Mouse (Mus musculus): ENCODE measurements around the gene Zfp980. TPM values are rescaled to one million over a fixed set of nuclear protein-coding genes. Genes with fewer than 3 reads are reported as not detected.
"Not testable (repeated sequence)": the region's sequence is repeated elsewhere in the genome, so short reads cannot be mapped to it uniquely, and the experiment has no call there.

Gene Zfp980
- polyA plus RNA-seq, 1 experiment from 2014 or later, result not detected

- not testable (repeated sequence) for H3K9ac ChIP-seq (ENCODE audit: low read depth, low read length)
- 3% methylated on average over 44 of the region's 83 CpGs for WGBS
Observed at GRCm38 (mm10) chr4:145744935-145745644, 74.6 kb downstream of the Zfp980 start.

DNA sequence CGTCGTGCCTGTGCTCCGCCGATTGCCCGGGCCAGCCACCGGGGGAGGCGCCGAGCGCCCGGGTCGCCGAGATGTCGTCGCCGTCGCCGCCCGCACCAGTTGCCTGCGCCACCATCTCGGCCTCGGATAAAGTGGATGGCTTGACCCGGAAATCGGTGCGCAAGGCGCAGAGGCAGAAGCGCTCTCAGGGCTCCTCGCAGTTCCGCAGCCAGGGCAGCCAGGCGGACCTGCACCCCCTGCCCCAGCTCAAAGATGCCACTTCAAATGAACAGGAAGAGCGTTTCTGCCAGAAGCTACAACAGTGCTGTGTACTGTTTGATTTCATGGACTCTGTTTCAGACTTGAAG is 75.1 kb downstream of the Zfp980 start:
- not testable (repeated sequence) for H3K27ac ChIP-seq (ENCODE audit: low read depth, low read length); H3K4me1 ChIP-seq (ENCODE audit: control insufficient read depth, insufficient read depth, low read length); H3K4me3 ChIP-seq (ENCODE audit: low read length); ATAC-seq (ENCODE audit: low FRiP score, low TSS enrichment); H3K9me3 ChIP-seq (ENCODE audit: control insufficient read depth, low read length); H3K27me3 ChIP-seq (ENCODE audit: control insufficient read depth, insufficient read depth, low read length); H3K9ac ChIP-seq (ENCODE audit: low read depth, low read length); H3K36me3 ChIP-seq (ENCODE audit: control insufficient read depth, insufficient read depth, low read length); H3K4me2 ChIP-seq (replicated peaks; ENCODE audit: low read depth, low read length)
- WGBS, result no CpG with 5 or more reads among the region's 30 CpGs

More at GRCm38 (mm10) chr4:145744935-145745644, 74.6 kb downstream of the Zfp980 start:
- peak; percentile 100 for ATAC-seq (ENCODE audit: low FRiP score, low TSS enrichment)
- H3K4me1 ChIP-seq (ENCODE audit: control insufficient read depth, insufficient read depth, low read length); H3K27ac ChIP-seq (ENCODE audit: low read depth, low read length); H3K9me3 ChIP-seq (ENCODE audit: control insufficient read depth, low read length); H3K27me3 ChIP-seq (ENCODE audit: control insufficient read depth, insufficient read depth, low read length); H3K36me3 ChIP-seq (ENCODE audit: control insufficient read depth, insufficient read depth, low read length): not testable (repeated sequence)
- peak overlapping the region; percentile 40 for H3K4me2 ChIP-seq (replicated peaks; ENCODE audit: low read depth, low read length)
- peak overlapping the region; percentile 33 for H3K4me3 ChIP-seq (ENCODE audit: low read length)

Other genes starting within 250 kb of the Zfp980 start
- 0.20 and 0.26 TPM in 2 replicates for gene Zfp990, start 159.9 kb upstream of the Zfp980 start, polyA plus RNA-seq (2014; fragmentation: Nextera tagmentation; extraction: Ambion mirVana)
- 5.0 and 6.9 TPM in 2 replicates for gene Gm13212, start 85.5 kb upstream of the Zfp980 start, polyA plus RNA-seq (2014; fragmentation: Nextera tagmentation; extraction: Ambion mirVana)
- gene Zfp986, start 198.1 kb downstream of the Zfp980 start, polyA plus RNA-seq (2014; fragmentation: Nextera tagmentation; extraction: Ambion mirVana), result not detected in 2 replicates